Mouse (Mus musculus) monocyte, adult 5-6 weeks (primary cell): ENCODE results near the gene Fpr-rs4. TPM values are rescaled to one million over a fixed set of nuclear protein-coding genes. Genes with fewer than 3 reads are reported as not detected.
"Not testable (repeated sequence)": the region's sequence is repeated elsewhere in the genome, so short reads cannot be mapped to it uniquely, and the experiment has no call there.

Experiments
- ATAC-seq: fragments of 153-309, 156-312 bp; replicated peaks from 2 replicates; pipeline ENCODE4 v1.8.0; 2017; ENCODE audit warnings: mild to moderate bottlenecking; ENCODE audit not compliant: low TSS enrichment, insufficient number of reproducible peaks, severe bottlenecking, poor library complexity, low FRiP score
- total RNA-seq: library from RNA; stranded (forward); fragments of 200-1000, 200-491, 200-594 nt; gene quantifications from 3 replicates; pipeline ENCODE4 v1.2.3, GENCODE M21; 2017

Fpr-rs4 gene
- not detected in 3 replicates for total RNA-seq

DNA sequence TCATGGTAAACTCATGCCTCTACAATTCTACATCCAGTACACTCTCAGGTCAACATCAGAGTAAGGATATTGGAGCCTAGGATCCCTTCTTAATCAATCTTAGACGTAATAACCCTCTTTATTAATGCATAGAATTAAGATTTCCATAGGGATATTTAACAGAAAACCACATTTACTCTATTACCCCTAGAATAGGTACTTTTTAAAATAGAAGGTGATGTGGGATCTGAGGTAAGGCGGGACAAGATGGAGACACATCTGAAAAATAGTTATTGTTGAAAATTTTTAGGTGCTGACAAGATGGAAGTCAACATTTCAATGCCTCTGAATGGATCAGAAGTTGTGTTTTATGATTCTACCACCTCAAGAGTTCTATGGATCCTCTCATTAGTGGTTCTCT is at the start of gene Fpr-rs4:
Gene Fpr-rs4 (plus strand): TSS at position 301 of the 400 bp plus-strand sequence.
- no peak for ATAC-seq

DNA sequence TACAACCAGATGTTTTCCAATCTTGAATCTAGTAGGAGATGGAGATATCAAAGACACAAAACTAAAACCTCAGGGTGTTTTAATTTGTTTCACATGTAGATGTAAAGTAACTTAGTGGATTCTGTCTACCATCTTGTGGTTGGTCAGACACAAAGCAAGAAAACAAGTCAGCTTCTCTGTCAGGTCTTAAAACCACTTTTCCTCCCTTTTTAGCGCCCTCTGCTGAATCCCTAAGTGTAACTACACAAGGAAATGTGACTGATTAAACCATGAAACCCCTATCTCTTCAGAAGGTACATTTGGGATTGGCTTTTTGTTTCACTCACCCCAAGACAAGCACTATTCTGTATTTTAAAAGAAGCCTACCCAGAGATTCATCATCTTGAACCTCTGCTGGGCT is 48.1 kb upstream of the Fpr-rs4 start:
- ATAC-seq, result peak; percentile 66; the same call in 1 of the 2 replicates

DNA sequence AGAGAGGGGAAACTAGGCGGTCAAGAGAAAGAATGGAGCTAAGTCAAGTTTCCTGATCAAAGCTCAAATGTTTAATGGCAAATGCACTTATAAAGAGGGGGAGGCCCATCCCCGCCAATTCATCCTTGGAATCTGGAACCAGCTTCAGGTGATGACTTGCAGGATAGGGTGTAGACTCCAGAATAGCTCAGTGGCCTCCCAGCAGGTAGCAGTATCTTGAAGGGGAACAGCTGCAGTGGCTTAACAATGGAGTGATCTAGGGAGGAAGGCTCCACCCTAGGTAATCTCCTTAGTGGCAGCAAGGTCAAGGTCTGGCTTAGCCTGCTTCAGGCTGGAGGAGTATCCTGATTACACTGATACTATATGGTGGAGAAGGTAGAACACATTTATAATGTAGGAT is 40.3 kb upstream of the Fpr-rs4 start:
- ATAC-seq, result not testable (repeated sequence)

DNA sequence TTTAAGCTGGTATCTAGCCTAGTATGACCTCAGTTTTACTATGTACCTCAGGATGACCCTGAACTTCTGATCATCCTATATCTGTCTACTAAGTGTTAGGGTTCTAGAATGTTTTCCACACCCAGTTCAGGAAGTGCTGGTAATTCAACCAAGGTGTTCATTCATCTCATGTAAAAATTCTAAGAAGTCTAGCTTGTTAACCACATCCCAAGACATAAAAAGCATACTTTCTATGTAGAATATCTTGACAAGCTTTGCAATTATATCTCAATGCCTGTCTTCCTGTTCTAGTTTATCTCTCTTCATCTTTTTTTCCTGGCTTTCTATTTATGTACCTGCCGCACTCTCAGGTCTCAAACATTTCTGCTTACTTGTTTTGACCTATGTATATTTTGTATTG is 16.8 kb upstream of the Fpr-rs4 start:
- ATAC-seq, result no peak

DNA sequence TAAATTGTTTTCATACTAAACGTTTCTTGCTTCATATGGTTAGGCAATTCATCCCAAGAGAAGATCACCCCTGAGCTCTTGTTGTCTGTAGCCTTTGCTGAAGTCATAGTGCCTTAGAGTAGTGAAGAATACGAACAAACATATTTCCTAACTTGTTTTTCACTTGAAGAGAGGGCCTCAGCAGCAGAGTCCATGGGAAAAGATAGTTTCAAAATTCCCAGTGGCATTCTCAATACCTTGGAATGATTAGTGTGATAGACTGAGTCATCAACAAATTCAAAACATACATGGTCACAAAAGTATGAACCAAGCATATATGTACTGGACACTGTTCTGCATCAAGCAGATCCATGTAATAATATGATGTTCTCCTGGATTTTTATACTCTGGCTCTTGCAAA is 27.6 kb downstream of the Fpr-rs4 start, which contains the start of gene Vmn2r124:
Gene Vmn2r124 (plus strand): TSS at position 301 of the 400 bp plus-strand sequence.
- no peak for ATAC-seq

Other genes with a start within 250 kb of the Fpr-rs4 start
- 0.10 TPM in 1 of 3 replicates, not detected in the others for gene Spaca6, start 194.6 kb upstream of the Fpr-rs4 start, total RNA-seq
- gene Has1, start 166.5 kb upstream of the Fpr-rs4 start, total RNA-seq, result not detected in 3 replicates
- 9.8 to 11.3 TPM (median 10.1 TPM) in 3 replicates for gene Fpr1, start 137.8 kb upstream of the Fpr-rs4 start, total RNA-seq
- 29.1 to 53.2 TPM (median 41.4 TPM) in 3 replicates for gene Fpr2, start 133.9 kb upstream of the Fpr-rs4 start, total RNA-seq
- gene Fpr3, start 133.9 kb upstream of the Fpr-rs4 start, total RNA-seq, result not detected in 3 replicates
- not detected in 3 replicates for gene Vmn2r124, start 27.7 kb downstream of the Fpr-rs4 start, total RNA-seq
- gene Vmn2r91, start 63.3 kb downstream of the Fpr-rs4 start, total RNA-seq, result not detected in 3 replicates
- gene Vmn2r92, start 130.2 kb downstream of the Fpr-rs4 start, total RNA-seq, result not detected in 3 replicates